ENCODE assay signal across 15 mouse cellular contexts in genomic region chr6:135662801-135663537, GRCm38 (mm10).
A peak's percentile ranks its signal among the peaks of the same experiment; 100 is the strongest.
DNase-seq lines count a peak whose midpoint lies in the region; TF ChIP-seq lines count a peak whose summit lies in the region.
"Had no signal": no experiment of that assay in that cellular context is flagged by ENCODE, and none has a peak within 500 bp of the region (broad histone marks: within the 10 kb centered on the region; RNA-seq: fewer than 3 reads in every experiment).

No protein-coding gene starts in this region.

- peak; percentile 28 to 57 for DNase-seq in cerebellum, postnatal 10 days
- no peak for DNase-seq in cerebellum, adult 11-12 months
- DNase-seq in layer of hippocampus, adult 2 months (ENCODE audit: low spot score in 2 of 2), result no peak
- no peak for DNase-seq in layer of hippocampus, postnatal 25 days (ENCODE audit: extremely low spot score in 1 of 2, low spot score in 1 of 2)
- DNase-seq in brain, adult 2 months (ENCODE audit: low read depth, low spot score), result peak; percentile 67
- peak; percentile 72 for DNase-seq in telencephalon, adult 2 months (ENCODE audit: low read depth, low spot score)
- no peak for DNase-seq in testis, postnatal 14 days (ENCODE audit: low spot score)
- DNase-seq: gastrocnemius, adult 2 months; gastrocnemius, postnatal 25 days; heart, adult 11 months; heart, postnatal 10 days; heart, postnatal 4 days had no signal

- H3K4me3 ChIP-seq in layer of hippocampus, adult 2 months, result no peak overlapping the region
- H3K4me3 ChIP-seq: embryonic facial prominence, embryonic 13.5 days; forebrain, embryonic 13.5 days; gastrocnemius, adult 2 months; hindbrain, embryonic 12.5 days had no signal

- TF ChIP-seq CTCF in layer of hippocampus, adult 2 months (conservative IDR thresholded peaks at IDR 0.05), result no peak

- peak overlapping the region; percentile 89 for H3K27ac ChIP-seq in layer of hippocampus, adult 2 months
- H3K27ac ChIP-seq: embryonic facial prominence, embryonic 13.5 days; forebrain, embryonic 13.5 days; gastrocnemius, adult 2 months; hindbrain, embryonic 12.5 days had no signal

Comparison
In these comparisons a context has a peak if more than half of its experiments do, and no peak if none do; other contexts are left out.
1. DNase-seq: peak in cerebellum, postnatal 10 days (2 of 2), brain, adult 2 months (single experiment) and telencephalon, adult 2 months (single experiment); none in cerebellum, adult 11-12 months (single experiment), layer of hippocampus, adult 2 months (0 of 2), layer of hippocampus, postnatal 25 days (0 of 2) and testis, postnatal 14 days (single experiment).